Mouse (Mus musculus) lung, embryonic 14.5 days (tissue): ENCODE results near the gene A4galt. TPM values are rescaled to one million over a fixed set of nuclear protein-coding genes. Genes with fewer than 3 reads are reported as not detected.

Experiments used
- ATAC-seq: fragments of 200-750 bp; cut with Nextera tagmentation; 2 replicates; pipeline ENCODE4 v1.8.0; 2017; ENCODE audit warnings: mild to moderate bottlenecking, moderate TSS enrichment, moderate library complexity; ENCODE audit not compliant: insufficient read depth
- DNase-seq: peaks from one replicate; pipeline ENCODE4 v3.0.0-alpha.2; 2015
- H3K27ac ChIP-seq: fragments of 300-500 bp; sonication (generic); 2 replicates; pipeline ENCODE4 v1.5.1; 2014; ENCODE audit warnings: low read depth, mild to moderate bottlenecking, moderate library complexity
- H3K27me3 ChIP-seq: fragments of 300-500 bp; sonication (generic); 2 replicates; pipeline ENCODE4 v1.6.1; 2014; ENCODE audit warnings: low read length, control low read depth; ENCODE audit not compliant: insufficient read depth
- H3K36me3 ChIP-seq: fragments of 300-500 bp; sonication (generic); 2 replicates; pipeline ENCODE4 v1.6.1; 2014; ENCODE audit warnings: control low read depth; ENCODE audit not compliant: insufficient read depth
- H3K4me1 ChIP-seq: fragments of 300-500 bp; sonication (generic); 2 replicates; pipeline ENCODE4 v1.6.1; 2014; ENCODE audit warnings: antibody characterized with exemption, control low read depth; ENCODE audit not compliant: insufficient read depth
- H3K4me2 ChIP-seq: fragments of 300-500 bp; sonication (generic); 2 replicates; pipeline ENCODE4 v1.6.1; 2014; ENCODE audit warnings: mild to moderate bottlenecking
- H3K4me3 ChIP-seq: fragments of 300-500 bp; sonication (generic); 2 replicates; pipeline ENCODE4 v1.5.1; 2014; ENCODE audit warnings: low read depth, low read length
- H3K9ac ChIP-seq: fragments of 300-500 bp; sonication (generic); 2 replicates; pipeline ENCODE4 v1.6.1; 2014
- H3K9me3 ChIP-seq: fragments of 300-500 bp; sonication (generic); 2 replicates; pipeline ENCODE4 v1.6.1; 2016; ENCODE audit warnings: low read depth, low read length, control low read depth
- CTCF ChIP-seq: IDR thresholded peaks from 2 replicates; pipeline ENCODE4 v1.5.1; 2016; ENCODE audit warnings: antibody characterized with exemption, low read depth
- WGBS: fragments of 180-500 bp; shearing (Covaris S2); extraction: QIAGEN DNeasy Blood & Tissue Kit; methylation state at CpG from one replicate; pipeline ENCODE4 v1.1.7; 2014; 5-methylcytosine and 5-hydroxymethylcytosine counted together
- polyA plus RNA-seq: library from polyadenylated mRNA; unstranded; fragments of >200 nt; fragmentation: Nextera tagmentation; extraction: Ambion mirVana; gene quantifications from 2 replicates; pipeline ENCODE4 v1.2.1, GENCODE M21; 2014

A4galt gene
- polyA plus RNA-seq, 1 experiment from 2014 or later, result 2.4 TPM

DNA sequence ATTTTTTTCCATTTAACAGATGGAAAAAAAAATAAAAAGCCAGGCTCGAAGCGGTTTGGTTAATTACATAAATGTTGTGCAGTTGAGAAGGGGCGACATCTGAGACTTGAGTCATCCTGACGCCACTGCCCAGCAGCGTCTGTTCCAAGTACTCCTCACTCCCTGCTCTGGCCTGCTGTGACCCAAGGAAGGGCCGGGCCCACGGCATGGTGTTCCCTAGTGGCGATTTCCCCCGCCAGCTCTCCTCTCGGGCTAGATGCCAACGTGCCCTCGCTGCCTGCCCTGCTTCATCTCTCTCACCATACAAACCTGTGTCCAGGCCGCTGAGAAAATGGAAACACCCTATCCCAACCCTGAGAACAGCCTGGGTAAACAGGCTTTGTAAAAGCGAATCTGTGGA lies 486 bp upstream of the A4galt start:
- Histone ChIP-seq H3K4me2 (no peak overlapping the region; the same call in 1 of the 2 replicates), H3K4me3 (peak overlapping the region; percentile 51; the same call in 1 of the 2 replicates), H3K27ac (no peak overlapping the region)

GRCm38 (mm10) chr15:83250651-83251175 lies 861 bp downstream of the A4galt start:
- TF ChIP-seq CTCF, result no peak
- Histone ChIP-seq H3K9ac (peak overlapping the region; percentile 55), H3K9me3 (no peaks in the 10 kb centered on the region), H3K4me1 (no peaks in the 10 kb centered on the region), H3K4me2 (peak overlapping the region; percentile 89), H3K4me3 (peak overlapping the region; percentile 51), H3K36me3 (no peaks in the 10 kb centered on the region), H3K27ac (no peak overlapping the region), H3K27me3 (peaks cover 28% of the 10 kb centered on the region)
- DNase-seq (peak; percentile 6), ATAC-seq (peak; percentile 28; the same call in 1 of the 2 replicates)
- WGBS, result 1% methylated on average over 20 of the region's 20 CpGs

More for the DNA sequence above, 486 bp upstream of the A4galt start:
- Histone ChIP-seq H3K4me1 (no peaks in the 10 kb centered on the region), H3K9ac (no peak overlapping the region), H3K27me3 (peaks cover 28% of the 10 kb centered on the region), H3K9me3 (no peaks in the 10 kb centered on the region), H3K36me3 (no peaks in the 10 kb centered on the region)
- DNase-seq, result peak; percentile 10
- WGBS, result 60% methylated on average over 14 of the region's 14 CpGs
- ATAC-seq, result no peak
- TF ChIP-seq CTCF, result no peak

GRCm38 (mm10) chr15:83249535-83250287 lies 1.9 kb downstream of the A4galt start:
- 93% methylated on average over 12 of the region's 12 CpGs for WGBS
- H3K4me3 ChIP-seq, result no peak overlapping the region
- H3K36me3 ChIP-seq, result no peaks in the 10 kb centered on the region
- DNase-seq (no peak), ATAC-seq (no peak)
- no peak overlapping the region for H3K9ac ChIP-seq
- H3K27ac ChIP-seq, result no peak overlapping the region
- H3K9me3 ChIP-seq, result no peaks in the 10 kb centered on the region
- TF ChIP-seq CTCF, result no peak
- H3K4me1 ChIP-seq, result no peaks in the 10 kb centered on the region
- H3K4me2 ChIP-seq, result no peak overlapping the region
- H3K27me3 ChIP-seq, result peaks cover 28% of the 10 kb centered on the region

DNA sequence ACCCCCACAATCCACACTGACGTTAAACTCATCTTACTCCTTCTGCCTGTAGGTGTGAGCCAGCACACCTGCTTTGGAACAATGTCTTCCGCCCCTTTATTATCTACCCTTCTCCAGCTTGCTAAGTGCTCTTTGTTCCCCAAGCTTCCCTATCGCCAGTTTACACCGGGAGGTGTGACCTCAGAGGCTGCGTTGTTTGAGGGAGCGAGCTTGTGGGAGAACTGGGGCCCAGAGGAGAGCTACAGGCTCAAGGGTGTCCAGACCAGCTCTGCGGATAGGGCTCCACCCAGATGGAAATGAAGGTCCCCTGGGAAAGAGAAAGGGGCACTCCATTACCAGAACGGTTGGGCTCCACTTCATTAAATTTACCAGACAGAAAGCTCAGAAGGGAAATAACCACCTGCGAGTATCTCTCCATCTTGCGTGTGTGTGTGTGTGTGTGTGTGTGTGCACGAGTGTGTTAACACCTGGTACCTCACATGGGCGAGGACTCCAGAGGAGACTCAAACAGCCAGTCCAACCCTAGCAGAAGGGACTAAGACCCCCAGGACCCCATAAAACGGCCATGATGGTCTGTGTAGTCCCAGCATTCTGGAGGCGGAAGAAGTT lies 3.2 kb downstream of the A4galt start:
- no peak for ATAC-seq
- H3K4me1 ChIP-seq, result no peaks in the 10 kb centered on the region

GRCm38 (mm10) chr15:83244371-83244770 lies 7.2 kb downstream of the A4galt start:
- Histone ChIP-seq H3K4me2 (no peak overlapping the region), H3K36me3 (no peaks in the 10 kb centered on the region)
- WGBS, result 52% methylated on average over 3 of the region's 3 CpGs

More for the DNA sequence above, 3.2 kb downstream of the A4galt start:
- Histone ChIP-seq H3K9me3 (no peaks in the 10 kb centered on the region), H3K27me3 (peaks cover 28% of the 10 kb centered on the region), H3K4me2 (no peak overlapping the region), H3K27ac (no peak overlapping the region), H3K9ac (no peak overlapping the region), H3K36me3 (no peaks in the 10 kb centered on the region), H3K4me3 (no peak overlapping the region)
- TF ChIP-seq CTCF, result no peak
- WGBS, result 45% methylated on average over 14 of the region's 14 CpGs
- no peak for DNase-seq

DNA sequence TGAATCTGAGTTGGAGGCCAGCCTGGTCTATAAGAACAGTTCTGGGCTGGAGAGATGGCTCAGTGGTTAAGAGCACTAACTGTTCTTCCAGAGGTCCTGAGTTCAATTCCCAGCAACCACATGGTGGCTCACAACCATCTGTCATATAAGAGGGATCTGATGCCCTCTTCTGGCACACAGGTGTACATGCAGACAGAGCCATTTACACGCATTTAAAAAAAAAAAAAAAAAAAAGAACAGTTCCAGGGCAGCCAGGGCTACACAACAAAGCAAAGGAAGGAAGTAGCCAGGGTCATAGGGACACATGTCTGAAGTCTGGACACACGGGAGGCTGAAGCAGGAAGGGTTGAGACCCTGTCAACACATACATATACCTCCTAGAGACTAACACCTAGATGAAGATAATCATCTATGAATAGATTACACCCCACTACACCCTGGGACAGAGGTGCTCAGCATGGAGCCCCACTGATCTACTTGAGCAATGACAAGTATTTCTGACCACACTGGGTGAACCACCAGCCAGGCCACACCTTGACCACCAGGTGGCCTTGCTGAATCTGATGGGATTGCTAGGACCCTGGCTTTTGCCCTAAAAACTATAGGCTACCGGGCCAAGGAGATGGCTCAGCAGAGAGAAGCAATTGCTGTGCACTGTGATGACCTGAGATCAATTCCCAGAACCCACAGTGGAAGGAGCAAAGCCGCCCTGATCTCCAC lies 9.5 kb downstream of the A4galt start:
- Histone ChIP-seq H3K27ac (no peak overlapping the region), H3K4me2 (no peak overlapping the region), H3K9me3 (no peaks in the 10 kb centered on the region), H3K9ac (no peak overlapping the region), H3K4me3 (no peak overlapping the region), H3K36me3 (no peaks in the 10 kb centered on the region), H3K4me1 (peaks cover 6% of the 10 kb centered on the region), H3K27me3 (no peaks in the 10 kb centered on the region)
- WGBS, result 79% methylated on average over 4 of the region's 4 CpGs
- DNase-seq, result no peak
- no peak for TF ChIP-seq CTCF
- no peak for ATAC-seq

More at GRCm38 (mm10) chr15:83244371-83244770, 7.2 kb downstream of the A4galt start:
- Histone ChIP-seq H3K9ac (no peak overlapping the region), H3K9me3 (no peaks in the 10 kb centered on the region), H3K4me1 (no peaks in the 10 kb centered on the region), H3K27ac (no peak overlapping the region), H3K27me3 (no peaks in the 10 kb centered on the region), H3K4me3 (no peak overlapping the region)
- TF ChIP-seq CTCF, result no peak
- ATAC-seq (no peak), DNase-seq (no peak)
